Mouse (Mus musculus) left cerebral cortex, postnatal 14 days (tissue): ENCODE data around the gene Neo1. TPM values are rescaled to one million over a fixed set of nuclear protein-coding genes. Genes with fewer than 3 reads are reported as not detected.

Experiments used
- DNase-seq, 2 experiments: peaks; one replicate each; pipeline ENCODE4 v3.0.0; 2021 to 2022; ENCODE audit warnings: low spot score in 2 of 2, mixed read lengths in 1 of 2
- intact Hi-C: fragments of 180-260 bp; cut with DNase I; formaldehyde crosslinking; loops from one replicate; pipeline ENCODE4 v1.15.1; 2025
- total RNA-seq, 2 experiments: library from RNA; stranded (reverse); gene quantifications; 2 replicates each; pipeline ENCODE4 v1.2.3; 2021

Neo1 gene
- total RNA-seq, 2 experiments from 2014 or later = 103 to 113 TPM

DNA sequence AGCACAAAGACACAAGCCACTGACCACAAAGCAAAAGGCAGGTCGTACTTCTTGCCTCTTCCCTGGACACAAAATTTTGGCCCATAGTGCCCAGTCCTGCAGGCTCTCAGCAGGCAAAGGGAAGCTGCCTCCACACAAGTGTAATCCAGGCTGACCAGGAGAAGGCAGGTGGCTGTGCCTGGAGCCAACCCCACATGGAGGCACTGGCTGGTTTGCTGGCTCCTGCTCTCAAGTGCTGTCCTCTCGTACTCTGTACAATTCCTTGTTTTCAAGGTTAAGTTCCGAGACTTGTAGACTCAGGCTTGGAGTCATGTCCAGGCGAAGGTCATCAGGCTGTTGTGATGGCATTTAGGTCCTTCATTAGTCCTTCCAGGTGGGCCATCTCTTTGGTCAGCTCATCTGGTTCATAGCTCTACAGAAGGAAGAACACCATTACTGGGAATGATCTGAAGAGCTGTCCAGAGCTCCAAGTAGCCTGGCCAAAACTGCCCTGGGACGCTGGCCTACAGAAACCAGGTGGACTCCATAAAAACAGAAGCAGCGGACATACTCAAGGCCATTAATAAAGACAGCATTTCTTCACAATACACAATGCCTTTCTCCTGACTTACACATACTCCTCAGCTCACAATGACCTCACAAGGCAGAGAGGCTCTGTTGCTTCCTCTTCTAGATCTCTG is 159.2 kb downstream of the Neo1 start:
- no peak for DNase-seq
- intact Hi-C loops = loop anchor here (10.0 kb wide), 2 partner anchors 212 to 332 kb away; no protein-coding TSS in a partner anchor

DNA sequence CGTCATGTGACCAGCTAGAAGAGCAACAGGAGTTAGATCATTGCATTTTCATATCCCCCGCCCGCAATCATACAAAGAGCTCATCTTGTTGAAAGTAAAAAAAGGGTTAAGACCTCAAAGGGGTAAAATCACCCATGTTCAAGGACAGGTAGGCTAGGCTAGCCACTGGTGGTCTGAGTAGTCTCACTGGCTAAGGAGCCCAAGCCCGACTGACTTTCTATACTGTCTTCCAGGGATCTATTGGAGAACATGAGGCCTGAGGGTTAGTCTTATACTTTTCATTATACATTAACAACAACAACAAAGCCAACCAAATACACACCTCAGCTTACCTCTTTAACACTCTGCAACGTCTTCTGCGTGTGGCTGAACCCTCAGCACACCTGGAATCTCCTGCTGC is 160.8 kb downstream of the Neo1 start:
- intact Hi-C loops = loop anchor here (10.0 kb wide), 2 partner anchors 211 to 331 kb away; no protein-coding TSS in a partner anchor
- DNase-seq = no peak

- DNase-seq = no peak
- intact Hi-C loops = loop anchor here (10.0 kb wide), 2 partner anchors 210 to 330 kb away; no protein-coding TSS in a partner anchor
Measured at GRCm38 (mm10) chr9:58874354-58874753, 161.9 kb downstream of the Neo1 start.

- intact Hi-C loops = loop anchor here (10.0 kb wide), 2 partner anchors 209 to 329 kb away; no protein-coding TSS in a partner anchor
- peak; percentile 81 to 83 for DNase-seq
Measured at GRCm38 (mm10) chr9:58873541-58874324, 162.5 kb downstream of the Neo1 start.

- intact Hi-C loops = loop anchor here (10.0 kb wide), 2 partner anchors 206 to 326 kb away; no protein-coding TSS in a partner anchor
Measured at GRCm38 (mm10) chr9:58871141-58871540, 165.1 kb downstream of the Neo1 start.

DNA sequence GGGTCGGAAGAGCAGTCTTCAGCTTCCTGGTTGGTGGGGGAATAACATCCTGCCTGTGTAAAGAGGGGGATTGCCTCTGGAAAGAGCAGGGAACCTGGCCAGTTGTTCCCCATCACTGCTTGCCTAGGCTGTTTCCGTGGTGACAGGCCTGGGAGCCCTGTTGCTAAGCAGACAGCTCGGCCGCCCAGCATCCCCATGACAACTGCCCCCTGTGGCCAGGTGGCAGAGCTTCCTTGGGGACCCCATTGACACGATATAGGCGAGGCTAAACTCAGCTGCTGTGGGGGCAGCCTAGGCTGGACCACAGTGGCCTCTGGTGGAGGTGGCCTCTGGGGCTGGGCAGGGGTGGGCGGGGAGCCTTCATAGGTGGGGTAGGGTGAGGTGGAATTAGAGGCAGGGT is 172.4 kb downstream of the Neo1 start:
- DNase-seq = peak; percentile 41 to 60
- intact Hi-C loops = no loop called here

More at GRCm38 (mm10) chr9:58871141-58871540, 165.1 kb downstream of the Neo1 start:
- DNase-seq = no peak

- no peak for DNase-seq
- intact Hi-C loops = no loop called here
Measured at GRCm38 (mm10) chr9:58859080-58859635, 177.1 kb downstream of the Neo1 start.

DNA sequence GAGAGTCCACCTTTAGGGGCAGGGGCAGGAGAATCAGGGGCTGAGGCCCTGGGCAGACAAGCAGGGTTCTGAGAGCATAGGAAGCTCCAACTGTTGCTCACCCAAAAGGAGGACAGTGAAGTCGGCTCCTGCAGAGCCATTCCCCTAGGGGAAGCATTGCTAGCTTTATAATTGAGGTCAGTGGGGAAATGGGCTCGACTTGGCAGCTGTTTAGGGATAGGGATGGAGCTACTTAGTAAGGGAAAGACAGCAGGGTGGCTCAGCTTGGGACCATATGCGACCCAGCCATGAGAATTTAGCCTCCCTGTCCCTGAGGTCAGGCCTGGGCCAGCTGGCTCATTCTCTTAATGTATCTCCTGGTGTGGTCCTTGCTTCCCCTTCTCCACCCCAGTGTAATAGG is 181.3 kb downstream of the Neo1 start:
- DNase-seq = no peak
- intact Hi-C loops = no loop called here

DNA sequence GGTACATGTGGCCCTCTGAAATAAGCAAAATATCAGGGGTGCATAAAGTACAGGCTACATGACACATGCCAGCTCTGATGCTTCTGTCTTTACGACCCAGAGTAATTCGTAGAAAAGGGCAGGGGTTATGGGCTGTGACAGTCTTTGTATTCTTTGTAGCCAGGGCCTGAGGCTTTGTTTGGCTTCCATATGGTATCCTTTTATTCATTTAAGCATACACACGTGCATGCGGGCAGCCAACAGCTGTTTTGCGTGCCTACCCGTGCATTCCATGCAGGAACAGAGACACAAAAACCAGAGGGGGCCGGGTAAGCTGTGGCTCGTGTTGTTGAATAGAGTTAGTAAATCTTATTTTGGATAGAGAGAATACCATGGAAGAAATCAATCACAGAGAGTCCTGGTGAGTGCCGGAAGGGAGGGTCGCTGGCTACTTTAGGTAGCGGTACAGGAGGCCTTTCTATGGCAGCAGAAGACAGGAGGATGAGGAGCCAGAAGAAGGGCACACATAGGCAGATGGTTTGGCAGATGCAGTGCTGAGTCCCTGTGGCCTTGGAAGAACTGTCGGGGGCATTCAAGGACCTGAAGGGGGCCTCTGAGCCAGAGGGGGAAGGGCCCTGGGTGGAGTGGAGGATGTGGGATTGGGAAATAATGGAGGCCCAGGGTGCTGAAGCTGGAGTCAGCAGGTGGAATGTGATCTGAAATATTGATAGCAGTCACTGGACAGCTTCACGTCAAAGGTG is 186.5 kb downstream of the Neo1 start:
- intact Hi-C loops = no loop called here
- no peak for DNase-seq

DNA sequence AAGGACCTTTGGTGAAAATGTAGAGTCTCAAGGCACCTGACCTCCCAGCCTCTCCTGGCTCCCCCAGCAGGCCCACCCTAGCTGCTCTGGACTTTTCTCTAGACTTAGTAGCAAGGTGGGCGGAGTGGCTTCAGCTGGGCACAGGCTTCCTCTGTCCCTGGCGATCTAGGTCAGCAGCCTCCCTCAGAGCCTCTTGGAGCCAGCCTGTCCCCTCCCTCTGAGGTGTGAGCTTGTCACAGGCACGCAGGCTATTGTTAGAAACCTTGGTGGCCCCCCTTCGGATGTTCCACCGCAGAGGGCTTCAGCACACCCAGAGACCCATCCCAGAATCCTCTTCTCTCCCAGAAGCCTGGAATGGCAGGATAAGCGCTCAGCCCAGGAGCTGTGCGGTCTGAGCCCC is 188.6 kb downstream of the Neo1 start:
- intact Hi-C loops = no loop called here
- DNase-seq = no peak

DNA sequence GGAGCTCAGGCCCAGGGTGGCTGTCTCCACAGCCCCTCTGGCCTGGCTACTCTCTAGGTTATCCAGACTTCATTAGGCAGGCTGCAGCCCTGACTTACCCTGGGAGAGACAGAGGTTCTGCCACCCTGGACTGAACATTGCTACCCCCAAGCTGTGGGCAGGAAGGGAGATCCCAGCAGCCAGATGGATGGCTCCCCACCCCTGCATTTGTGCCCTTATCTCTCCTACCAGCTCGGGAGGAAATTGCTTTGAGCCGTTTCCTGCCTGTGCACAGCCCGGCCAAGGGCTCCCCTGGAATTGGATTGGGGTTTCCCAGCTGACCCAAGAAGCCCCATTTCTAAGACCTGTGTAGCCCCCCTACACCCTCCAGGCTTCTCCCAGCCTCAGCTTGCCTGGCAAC is 189.2 kb downstream of the Neo1 start:
- no peak for DNase-seq
- intact Hi-C loops = no loop called here

- DNase-seq = no peak
- intact Hi-C loops = no loop called here
Measured at GRCm38 (mm10) chr9:58844597-58844996, 191.6 kb downstream of the Neo1 start.

DNA sequence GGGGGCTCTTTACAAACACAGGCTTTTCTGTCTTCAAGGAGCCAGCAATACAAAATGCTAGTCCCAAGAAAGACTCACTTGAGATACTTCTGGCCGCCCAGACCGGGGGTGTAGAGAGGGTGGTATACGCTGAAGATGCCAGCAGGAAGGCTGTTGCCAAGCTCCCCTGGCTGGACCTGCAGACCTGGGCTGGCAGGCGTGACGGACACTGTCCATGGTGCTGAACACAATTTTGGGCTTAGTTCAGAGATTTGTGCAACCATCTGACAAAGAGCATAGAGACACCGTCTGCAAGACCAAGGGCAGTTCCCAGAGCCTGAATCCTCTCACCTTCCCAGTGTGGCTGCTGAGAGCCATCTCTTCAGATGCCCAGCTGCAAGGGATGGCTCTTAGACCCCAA is 194.6 kb downstream of the Neo1 start:
- no peak for DNase-seq
- intact Hi-C loops = no loop called here

GRCm38 (mm10) chr9:58838504-58838903 is 197.7 kb downstream of the Neo1 start:
- DNase-seq = no peak
- intact Hi-C loops = no loop called here

DNA sequence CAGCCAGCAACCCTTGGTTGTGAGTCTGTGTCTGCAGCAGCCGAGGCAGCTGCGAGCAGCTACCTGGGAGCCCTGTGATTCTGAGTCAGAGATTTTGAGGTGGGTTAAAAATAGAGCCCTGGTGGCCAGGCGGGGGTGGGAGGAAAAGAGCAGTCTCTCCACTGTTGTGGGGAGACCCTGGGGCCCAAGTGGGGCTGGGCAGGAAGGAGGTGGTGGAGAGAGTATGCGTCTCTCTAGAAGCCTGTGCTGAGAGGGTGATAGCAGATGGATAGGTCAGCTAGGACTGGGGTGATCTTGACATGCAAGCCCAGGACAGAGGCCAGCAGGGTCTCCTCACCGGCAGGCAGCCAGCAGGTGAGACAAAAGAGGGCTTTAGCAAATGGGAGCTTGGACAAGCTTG is 199.1 kb downstream of the Neo1 start:
- intact Hi-C loops = no loop called here
- no peak for DNase-seq

DNA sequence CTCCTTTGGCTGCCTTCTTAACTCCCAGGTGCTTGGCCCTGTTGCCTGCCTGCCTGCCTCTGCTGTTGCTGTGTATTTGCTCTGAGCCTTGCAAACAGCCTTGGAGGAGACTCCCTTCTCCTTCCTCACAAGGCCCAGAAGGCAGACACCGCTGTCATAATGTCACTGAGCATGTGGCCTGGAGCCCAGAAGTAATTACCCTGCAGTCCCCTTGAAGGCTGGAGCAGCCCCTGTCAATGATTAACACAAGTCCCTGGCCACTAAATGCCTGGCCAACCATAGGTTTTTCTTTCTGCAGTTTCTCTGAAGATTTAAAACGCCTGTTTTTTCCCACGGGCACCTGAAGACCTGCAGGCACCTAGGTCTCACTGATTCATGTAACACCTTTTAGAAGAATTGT is 203.3 kb downstream of the Neo1 start:
- no peak for DNase-seq
- intact Hi-C loops = no loop called here

- DNase-seq = no peak
- intact Hi-C loops = no loop called here
Measured at GRCm38 (mm10) chr9:58829627-58830026, 206.6 kb downstream of the Neo1 start.
